ENCODE assay signal across 11 mouse cellular contexts in genomic region chr13:29034904-29035303, GRCm38 (mm10).
DNase-seq lines count a peak whose midpoint lies in the region; ATAC-seq lines count a peak whose summit lies in the region.
"Had no signal": no experiment of that assay in that cellular context is flagged by ENCODE, and none has a peak within 500 bp of the region (broad histone marks: within the 10 kb centered on the region; RNA-seq: fewer than 3 reads in every experiment).

No protein-coding gene starts in this region.

- no peak overlapping the region for H3K4me2 ChIP-seq in limb, embryonic 13.5 days (replicated peaks)
- no peak overlapping the region for H3K4me2 ChIP-seq in embryonic facial prominence, embryonic 14.5 days (ENCODE audit: low read depth, low read length)
- no peak overlapping the region for H3K4me2 ChIP-seq in hindbrain, embryonic 12.5 days (replicated peaks)
- no peak overlapping the region for H3K4me2 ChIP-seq in midbrain, embryonic 14.5 days (ENCODE audit: low read length)

- no peaks in the 10 kb centered on the region for H3K27me3 ChIP-seq in limb, embryonic 13.5 days
- H3K27me3 ChIP-seq in limb, embryonic 10.5 days (ENCODE audit: low read depth, poor library complexity, severe bottlenecking) = no peaks in the 10 kb centered on the region
- H3K27me3 ChIP-seq in embryonic facial prominence, embryonic 14.5 days (replicated peaks; ENCODE audit: control insufficient read depth, insufficient read depth, low read length) = no peaks in the 10 kb centered on the region
- H3K27me3 ChIP-seq in hindbrain, embryonic 12.5 days = no peaks in the 10 kb centered on the region
- no peaks in the 10 kb centered on the region for H3K27me3 ChIP-seq in midbrain, embryonic 14.5 days (ENCODE audit: control insufficient read depth, insufficient read depth, low read length)

- H3K9ac ChIP-seq in limb, embryonic 13.5 days = no peak overlapping the region
- H3K9ac ChIP-seq in embryonic facial prominence, embryonic 14.5 days (ENCODE audit: low read depth, low read length) = no peak overlapping the region
- H3K9ac ChIP-seq in hindbrain, embryonic 12.5 days = no peak overlapping the region
- H3K9ac ChIP-seq in midbrain, embryonic 14.5 days (replicated peaks; ENCODE audit: low read length) = no peak overlapping the region

- 69% methylated on average over 4 of the region's 4 CpGs for WGBS in limb, embryonic 13.5 days
- 86% methylated on average over 4 of the region's 4 CpGs for WGBS in limb, embryonic 10.5 days
- WGBS in embryonic facial prominence, embryonic 14.5 days = 56% methylated on average over 4 of the region's 4 CpGs
- 24% methylated on average over 4 of the region's 4 CpGs for whole genome bisulfite sequencing in hindbrain, embryonic 12.5 days
- 7% methylated on average over 4 of the region's 4 CpGs for WGBS in midbrain, embryonic 14.5 days

- ATAC-seq in limb, embryonic 13.5 days (ENCODE audit: low FRiP score, low read depth) = peak; percentile 15; the same call in 1 of the 2 replicates
- peak; percentile 59 for ATAC-seq in embryonic facial prominence, embryonic 14.5 days (ENCODE audit: low read depth)
- peak; percentile 58 for ATAC-seq in hindbrain, embryonic 12.5 days (ENCODE audit: low FRiP score)
- peak; percentile 57; the same call in 1 of the 2 replicates for ATAC-seq in midbrain, embryonic 14.5 days (ENCODE audit: low FRiP score, low TSS enrichment)

- H3K27ac ChIP-seq in limb, embryonic 13.5 days = no peak overlapping the region
- H3K27ac ChIP-seq in limb, embryonic 10.5 days = no peak overlapping the region
- no peak overlapping the region for H3K27ac ChIP-seq in embryonic facial prominence, embryonic 14.5 days (replicated peaks; ENCODE audit: low read depth, low read length)
- no peak overlapping the region for H3K27ac ChIP-seq in hindbrain, embryonic 12.5 days
- no peak overlapping the region for H3K27ac ChIP-seq in midbrain, embryonic 14.5 days (replicated peaks; ENCODE audit: low read depth, low read length)

- no peaks in the 10 kb centered on the region for H3K9me3 ChIP-seq in limb, embryonic 13.5 days
- no peaks in the 10 kb centered on the region for H3K9me3 ChIP-seq in limb, embryonic 10.5 days (replicated peaks)
- 0 out of 2 replicates have a peak, but pooled peaks cover 6% of the 10 kb centered on the region for H3K9me3 ChIP-seq in embryonic facial prominence, embryonic 14.5 days (ENCODE audit: control insufficient read depth, low read length)
- H3K9me3 ChIP-seq in hindbrain, embryonic 12.5 days (replicated peaks) = no peaks in the 10 kb centered on the region
- H3K9me3 ChIP-seq in midbrain, embryonic 14.5 days (ENCODE audit: control insufficient read depth, low read length) = no peaks in the 10 kb centered on the region

- no peaks in the 10 kb centered on the region for H3K36me3 ChIP-seq in limb, embryonic 13.5 days
- no peaks in the 10 kb centered on the region for H3K36me3 ChIP-seq in limb, embryonic 10.5 days
- H3K36me3 ChIP-seq in embryonic facial prominence, embryonic 14.5 days (ENCODE audit: control insufficient read depth, insufficient read depth, low read length) = no peaks in the 10 kb centered on the region
- no peaks in the 10 kb centered on the region for H3K36me3 ChIP-seq in hindbrain, embryonic 12.5 days
- no peaks in the 10 kb centered on the region for H3K36me3 ChIP-seq in midbrain, embryonic 14.5 days (ENCODE audit: control insufficient read depth, insufficient read depth, low read length)

- peaks cover 8% of the 10 kb centered on the region for H3K4me1 ChIP-seq in limb, embryonic 13.5 days
- H3K4me1 ChIP-seq in limb, embryonic 10.5 days = peaks cover 4% of the 10 kb centered on the region; the same call in 1 of the 2 replicates
- H3K4me1 ChIP-seq in embryonic facial prominence, embryonic 14.5 days (ENCODE audit: control insufficient read depth, insufficient read depth, low read length) = no peaks in the 10 kb centered on the region
- H3K4me1 ChIP-seq in hindbrain, embryonic 12.5 days = peaks cover 7% of the 10 kb centered on the region; the same call in 1 of the 2 replicates
- H3K4me1 ChIP-seq in midbrain, embryonic 14.5 days (ENCODE audit: control insufficient read depth, insufficient read depth, low read length) = peaks cover 11% of the 10 kb centered on the region

- no peak overlapping the region for H3K4me3 ChIP-seq in limb, embryonic 13.5 days
- H3K4me3 ChIP-seq in limb, embryonic 10.5 days = no peak overlapping the region
- H3K4me3 ChIP-seq in embryonic facial prominence, embryonic 14.5 days (ENCODE audit: low read depth, low read length) = no peak overlapping the region
- H3K4me3 ChIP-seq in hindbrain, embryonic 12.5 days = no peak overlapping the region
- H3K4me3 ChIP-seq in midbrain, embryonic 14.5 days (replicated peaks; ENCODE audit: low read depth, low read length) = no peak overlapping the region
- H3K4me3 ChIP-seq: erythroblast, embryonic 14.5 days had no signal

- DNase-seq in limb, embryonic 10.5 days (ENCODE audit: low spot score) = no peak
- no peak for DNase-seq in embryonic facial prominence, embryonic 14.5 days (ENCODE audit: low spot score)
- peak; percentile 48 for DNase-seq in midbrain, embryonic 14.5 days
- DNase-seq in ovary, adult 18-20 months (ENCODE audit: low spot score) = no peak
- no peak for DNase-seq in adrenal gland, adult 18-20 months (ENCODE audit: low spot score in 2 of 2)
- DNase-seq in frontal cortex, postnatal 14 days (ENCODE audit: low spot score in 2 of 2) = no peak
- DNase-seq: heart, postnatal 4 days; right cerebral cortex, postnatal 25 days had no signal
